10 mouse cellular contexts compared by ENCODE assay signal in the genomic region with DNA sequence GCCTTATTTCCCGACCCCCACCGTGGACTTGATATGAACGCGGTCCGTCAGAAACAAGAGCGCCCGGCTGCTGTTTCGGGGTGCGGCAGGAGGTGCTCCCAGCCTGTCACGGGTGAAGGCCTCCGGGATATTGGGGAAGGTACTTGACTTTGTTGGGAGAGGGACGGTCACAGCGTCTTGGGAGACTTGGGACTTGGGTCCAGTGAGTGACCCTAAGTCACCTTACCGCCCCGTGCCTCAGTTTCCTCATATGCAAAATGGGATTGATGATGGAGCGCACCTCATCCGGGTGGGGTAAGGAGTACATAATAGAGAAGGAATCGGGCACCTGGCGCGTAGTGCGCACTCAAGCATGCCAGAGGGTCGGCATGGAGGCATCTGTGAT. TPM values are rescaled to one million over a fixed set of nuclear protein-coding genes. Genes with fewer than 3 reads are reported as not detected.
DNase-seq lines count a peak whose midpoint lies in the region; ATAC-seq lines count a peak whose summit lies in the region.
"Had no signal": no experiment of that assay in that cellular context is flagged by ENCODE, and none has a peak within 500 bp of the region (broad histone marks: within the 10 kb centered on the region; RNA-seq: fewer than 3 reads in every experiment).

No protein-coding gene starts in this region.

- H3K9ac ChIP-seq in kidney, embryonic 15.5 days, result peak overlapping the region; percentile 29; the same call in 1 of the 2 replicates
- H3K9ac ChIP-seq in embryonic facial prominence, embryonic 15.5 days, result no peak overlapping the region
- H3K9ac ChIP-seq in hindbrain, embryonic 16.5 days (ENCODE audit: low read depth, low read length), result peak overlapping the region; percentile 41
- H3K9ac ChIP-seq in midbrain, embryonic 16.5 days (ENCODE audit: low read depth, low read length), result no peak overlapping the region

- H3K4me2 ChIP-seq in kidney, embryonic 15.5 days, result peak overlapping the region; percentile 59
- H3K4me2 ChIP-seq in embryonic facial prominence, embryonic 15.5 days (replicated peaks), result peak overlapping the region; percentile 46
- peak overlapping the region; percentile 66 for H3K4me2 ChIP-seq in hindbrain, embryonic 16.5 days (ENCODE audit: low read length)
- peak overlapping the region; percentile 65 for H3K4me2 ChIP-seq in midbrain, embryonic 16.5 days (ENCODE audit: low read length)

- no peak for ATAC-seq in kidney, embryonic 15.5 days (replicated peaks; ENCODE audit: low FRiP score)
- ATAC-seq in embryonic facial prominence, embryonic 15.5 days (ENCODE audit: insufficient number of reproducible peaks, low FRiP score, low TSS enrichment, low read depth), result no peak
- no peak for ATAC-seq in hindbrain, embryonic 16.5 days
- no peak for ATAC-seq in midbrain, embryonic 16.5 days
- ATAC-seq: Patski had no signal

- WGBS in kidney, embryonic 15.5 days, result 4% methylated on average over 22 of the region's 22 CpGs
- 5% methylated on average over 22 of the region's 22 CpGs for WGBS in embryonic facial prominence, embryonic 15.5 days
- 3% methylated on average over 22 of the region's 22 CpGs for WGBS in hindbrain, embryonic 16.5 days
- WGBS in midbrain, embryonic 16.5 days, result 2% methylated on average over 22 of the region's 22 CpGs

- H3K4me3 ChIP-seq in kidney, embryonic 15.5 days (replicated peaks), result peak overlapping the region; percentile 32
- H3K4me3 ChIP-seq in embryonic facial prominence, embryonic 15.5 days (replicated peaks), result peak overlapping the region; percentile 17
- H3K4me3 ChIP-seq in hindbrain, embryonic 16.5 days (ENCODE audit: low read length), result peak overlapping the region; percentile 21
- H3K4me3 ChIP-seq in midbrain, embryonic 16.5 days (ENCODE audit: low read depth, low read length), result peak overlapping the region; percentile 21

- H3K9me3 ChIP-seq in kidney, embryonic 15.5 days (replicated peaks), result no peaks in the 10 kb centered on the region
- H3K9me3 ChIP-seq in embryonic facial prominence, embryonic 15.5 days (replicated peaks), result no peaks in the 10 kb centered on the region
- no peaks in the 10 kb centered on the region for H3K9me3 ChIP-seq in hindbrain, embryonic 16.5 days (ENCODE audit: control insufficient read depth, low read length)
- H3K9me3 ChIP-seq in midbrain, embryonic 16.5 days (replicated peaks; ENCODE audit: control insufficient read depth, low read length, poor library complexity, severe bottlenecking), result no peaks in the 10 kb centered on the region

- H3K4me1 ChIP-seq in kidney, embryonic 15.5 days, result peaks cover 70% of the 10 kb centered on the region
- peaks cover 57% of the 10 kb centered on the region for H3K4me1 ChIP-seq in embryonic facial prominence, embryonic 15.5 days
- peaks cover 33% of the 10 kb centered on the region for H3K4me1 ChIP-seq in hindbrain, embryonic 16.5 days (ENCODE audit: control insufficient read depth, insufficient read depth, low read depth, low read length)
- H3K4me1 ChIP-seq in midbrain, embryonic 16.5 days (ENCODE audit: control insufficient read depth, insufficient read depth, low read length), result peaks cover 40% of the 10 kb centered on the region

- no peaks in the 10 kb centered on the region for H3K36me3 ChIP-seq in kidney, embryonic 15.5 days
- no peaks in the 10 kb centered on the region for H3K36me3 ChIP-seq in embryonic facial prominence, embryonic 15.5 days
- no peaks in the 10 kb centered on the region for H3K36me3 ChIP-seq in hindbrain, embryonic 16.5 days (ENCODE audit: control insufficient read depth, insufficient read depth, low read length)
- H3K36me3 ChIP-seq in midbrain, embryonic 16.5 days (ENCODE audit: control insufficient read depth, insufficient read depth, low read length), result no peaks in the 10 kb centered on the region

- no peak for DNase-seq in kidney, adult 11 months
- DNase-seq in spleen, postnatal 4 days (ENCODE audit: low spot score in 2 of 2), result no peak
- DNase-seq in retina, postnatal 1 day, result no peak
- DNase-seq in right cerebral cortex, postnatal 25 days, result no peak
- DNase-seq: thymus, adult 2 months had no signal

- H3K27ac ChIP-seq in kidney, embryonic 15.5 days, result no peak overlapping the region
- H3K27ac ChIP-seq in embryonic facial prominence, embryonic 15.5 days (replicated peaks), result no peak overlapping the region
- no peak overlapping the region for H3K27ac ChIP-seq in hindbrain, embryonic 16.5 days (ENCODE audit: low read depth, low read length)
- H3K27ac ChIP-seq in midbrain, embryonic 16.5 days (ENCODE audit: low read length), result no peak overlapping the region

- H3K27me3 ChIP-seq in kidney, embryonic 15.5 days, result peaks cover 60% of the 10 kb centered on the region
- peaks cover 56% of the 10 kb centered on the region for H3K27me3 ChIP-seq in embryonic facial prominence, embryonic 15.5 days
- H3K27me3 ChIP-seq in hindbrain, embryonic 16.5 days (replicated peaks; ENCODE audit: control insufficient read depth, insufficient read depth, low read length), result peaks cover 19% of the 10 kb centered on the region
- peaks cover 23% of the 10 kb centered on the region for H3K27me3 ChIP-seq in midbrain, embryonic 16.5 days (ENCODE audit: control insufficient read depth, insufficient read depth, low read depth, low read length)

RNA-seq across cellular contexts. Expression of a gene that starts 1.0 kb away (rescaled TPM):
- 8.2 and 11.2 TPM in 2 replicates for polyA plus RNA-seq in kidney, embryonic 15.5 days (2015; fragmentation: Nextera tagmentation; extraction: Ambion mirVana)
- polyA plus RNA-seq in embryonic facial prominence, embryonic 15.5 days (2015; fragmentation: Nextera tagmentation; extraction: Ambion mirVana), result 10.6 and 12.3 TPM in 2 replicates
- polyA plus RNA-seq in hindbrain, embryonic 16.5 days (2015; fragmentation: Nextera tagmentation; extraction: Ambion mirVana), result 324 and 417 TPM in 2 replicates
- 188 and 270 TPM in 2 replicates for polyA plus RNA-seq in midbrain, embryonic 16.5 days (2015; fragmentation: Nextera tagmentation; extraction: Ambion mirVana)
- polyA plus RNA-seq: Patski had no signal

RNA-seq across cellular contexts. Expression of a gene that starts 4.8 kb away (rescaled TPM):
- polyA plus RNA-seq in kidney, embryonic 15.5 days (2015; fragmentation: Nextera tagmentation; extraction: Ambion mirVana), result 50.8 and 57.9 TPM in 2 replicates
- polyA plus RNA-seq in embryonic facial prominence, embryonic 15.5 days (2015; fragmentation: Nextera tagmentation; extraction: Ambion mirVana), result 115 and 119 TPM in 2 replicates
- polyA plus RNA-seq in hindbrain, embryonic 16.5 days (2015; fragmentation: Nextera tagmentation; extraction: Ambion mirVana), result 69.4 and 89.9 TPM in 2 replicates
- 11.2 and 17.3 TPM in 2 replicates for polyA plus RNA-seq in midbrain, embryonic 16.5 days (2015; fragmentation: Nextera tagmentation; extraction: Ambion mirVana)
- polyA plus RNA-seq: Patski had no signal

RNA-seq across cellular contexts. Expression of a gene that starts 6.9 kb away (rescaled TPM):
- 0.34 and 0.44 TPM in 2 replicates for polyA plus RNA-seq in kidney, embryonic 15.5 days (2015; fragmentation: Nextera tagmentation; extraction: Ambion mirVana)
- polyA plus RNA-seq in embryonic facial prominence, embryonic 15.5 days (2015; fragmentation: Nextera tagmentation; extraction: Ambion mirVana), result 1.7 and 2.1 TPM in 2 replicates
- 0.50 and 0.65 TPM in 2 replicates for polyA plus RNA-seq in hindbrain, embryonic 16.5 days (2015; fragmentation: Nextera tagmentation; extraction: Ambion mirVana)
- 0.15 and 0.35 TPM in 2 replicates for polyA plus RNA-seq in midbrain, embryonic 16.5 days (2015; fragmentation: Nextera tagmentation; extraction: Ambion mirVana)

RNA-seq across cellular contexts. Expression of a gene that starts 10.0 kb away (rescaled TPM):
- polyA plus RNA-seq in kidney, embryonic 15.5 days (2015; fragmentation: Nextera tagmentation; extraction: Ambion mirVana), result 30.6 and 35.0 TPM in 2 replicates
- 43.8 and 46.2 TPM in 2 replicates for polyA plus RNA-seq in embryonic facial prominence, embryonic 15.5 days (2015; fragmentation: Nextera tagmentation; extraction: Ambion mirVana)
- polyA plus RNA-seq in hindbrain, embryonic 16.5 days (2015; fragmentation: Nextera tagmentation; extraction: Ambion mirVana), result 24.4 and 32.9 TPM in 2 replicates
- 19.0 and 24.4 TPM in 2 replicates for polyA plus RNA-seq in midbrain, embryonic 16.5 days (2015; fragmentation: Nextera tagmentation; extraction: Ambion mirVana)

RNA-seq across cellular contexts. Expression of a gene that starts 24.3 kb away (rescaled TPM):
- 14.3 and 14.8 TPM in 2 replicates for polyA plus RNA-seq in kidney, embryonic 15.5 days (2015; fragmentation: Nextera tagmentation; extraction: Ambion mirVana)
- polyA plus RNA-seq in embryonic facial prominence, embryonic 15.5 days (2015; fragmentation: Nextera tagmentation; extraction: Ambion mirVana), result 108 and 127 TPM in 2 replicates
- polyA plus RNA-seq in hindbrain, embryonic 16.5 days (2015; fragmentation: Nextera tagmentation; extraction: Ambion mirVana), result 0.43 and 0.95 TPM in 2 replicates
- not detected in 2 replicates for polyA plus RNA-seq in midbrain, embryonic 16.5 days (2015; fragmentation: Nextera tagmentation; extraction: Ambion mirVana)
- polyA plus RNA-seq: Patski had no signal

Comparison
In these comparisons a context has a peak if more than half of its experiments do, and no peak if none do; other contexts are left out.
1. H3K9ac ChIP-seq: peak in kidney, embryonic 15.5 days (single experiment) and hindbrain, embryonic 16.5 days (single experiment); none in embryonic facial prominence, embryonic 15.5 days (single experiment) and midbrain, embryonic 16.5 days (single experiment).
2. RNA of a gene that starts 1.0 kb away (polyA plus RNA-seq): 324 to 417 TPM in hindbrain, embryonic 16.5 days and 188 to 270 TPM in midbrain, embryonic 16.5 days; 10.6 to 12.3 TPM in embryonic facial prominence, embryonic 15.5 days and 8.2 to 11.2 TPM in kidney, embryonic 15.5 days; every median in the first group is over 10 times any median in the second.
3. Peak in every context shown above with its lines, with median percentiles within 50 percentile points of each other: H3K4me2 ChIP-seq and H3K4me3 ChIP-seq.